Mouse (Mus musculus): ENCODE data around the gene Kcnj16.

DNA sequence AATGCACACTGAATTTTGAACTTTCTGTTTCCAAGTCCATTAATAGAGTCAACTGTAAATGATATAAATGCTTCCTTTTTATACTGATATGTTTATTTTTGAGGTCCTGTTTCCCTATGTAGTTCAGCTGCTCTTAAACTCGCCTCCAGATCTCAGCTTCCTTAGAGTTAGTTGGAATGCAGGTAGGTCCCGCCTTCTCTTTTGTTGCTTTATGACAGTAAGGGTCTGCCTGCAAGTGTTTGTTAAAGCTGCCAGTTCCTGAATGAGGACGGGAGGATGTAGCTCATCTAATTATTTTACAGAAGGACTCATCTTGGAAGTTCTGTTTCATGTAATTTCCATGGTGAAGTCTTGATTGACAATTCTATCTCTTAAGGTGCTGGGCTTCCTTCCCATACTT lies 25.6 kb upstream of the Kcnj16 start:
- TF ChIP-seq FLI1 (IDR thresholded peaks at IDR 0.05; ENCODE audit: low read length) (no peak), GATA1 (IDR thresholded peaks at IDR 0.05; ENCODE audit: borderline replicate concordance, low read length) (no peak)
